Mouse (Mus musculus) adrenal gland, adult (tissue): ENCODE measurements around the gene Plin1.

ENCODE experiments used
- DNase-seq, 2 experiments: peaks; one replicate each; pipeline ENCODE4 v3.0.0; 2022 to 2023; ENCODE audit warnings: low spot score in 1 of 2; ENCODE audit not compliant: inconsistent age in 2 of 2

The Plin1 gene

DNA sequence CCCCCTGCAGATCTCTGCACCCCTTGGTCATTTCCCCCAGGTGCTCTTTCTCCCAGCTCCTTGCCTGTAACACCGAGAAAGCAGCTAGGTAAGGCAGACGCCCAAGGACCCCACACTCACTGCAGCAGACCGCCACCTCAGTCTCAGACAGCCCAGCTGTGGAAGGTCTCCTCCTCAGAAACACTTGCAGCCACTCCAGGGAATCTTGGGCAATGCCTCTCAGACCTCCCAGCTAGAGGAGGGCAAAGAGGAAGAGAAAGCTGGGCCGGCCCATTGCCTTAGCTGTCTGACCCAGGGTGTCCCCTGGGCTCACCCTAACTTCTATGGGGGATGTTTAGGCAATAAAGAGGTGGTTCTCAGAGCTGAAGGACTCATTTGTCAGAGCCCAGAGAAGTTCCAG lies at the start of gene Plin1:
Gene Plin1 (minus strand): TSS at position 282 of the 400 bp plus-strand sequence.
- DNase-seq: peak in 1 of 2 experiments; percentile 80

DNA sequence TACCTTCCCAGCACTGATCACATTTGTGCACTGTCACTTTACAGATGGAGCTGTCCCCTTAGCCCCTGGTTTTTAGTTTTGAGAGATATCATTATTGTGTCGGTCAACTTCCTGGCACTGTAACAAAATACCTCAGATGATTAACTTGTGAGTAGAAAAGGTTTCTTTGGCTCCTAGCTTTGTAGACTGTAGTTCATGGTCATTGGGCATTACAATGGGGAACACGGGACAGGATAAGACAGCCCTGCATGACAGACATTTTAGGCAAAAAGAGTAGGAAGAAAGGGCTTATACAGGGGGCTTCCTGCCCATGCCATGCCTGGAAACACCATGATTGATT lies 49.8 kb upstream of the Plin1 start:
- DNase-seq: no peak

DNA sequence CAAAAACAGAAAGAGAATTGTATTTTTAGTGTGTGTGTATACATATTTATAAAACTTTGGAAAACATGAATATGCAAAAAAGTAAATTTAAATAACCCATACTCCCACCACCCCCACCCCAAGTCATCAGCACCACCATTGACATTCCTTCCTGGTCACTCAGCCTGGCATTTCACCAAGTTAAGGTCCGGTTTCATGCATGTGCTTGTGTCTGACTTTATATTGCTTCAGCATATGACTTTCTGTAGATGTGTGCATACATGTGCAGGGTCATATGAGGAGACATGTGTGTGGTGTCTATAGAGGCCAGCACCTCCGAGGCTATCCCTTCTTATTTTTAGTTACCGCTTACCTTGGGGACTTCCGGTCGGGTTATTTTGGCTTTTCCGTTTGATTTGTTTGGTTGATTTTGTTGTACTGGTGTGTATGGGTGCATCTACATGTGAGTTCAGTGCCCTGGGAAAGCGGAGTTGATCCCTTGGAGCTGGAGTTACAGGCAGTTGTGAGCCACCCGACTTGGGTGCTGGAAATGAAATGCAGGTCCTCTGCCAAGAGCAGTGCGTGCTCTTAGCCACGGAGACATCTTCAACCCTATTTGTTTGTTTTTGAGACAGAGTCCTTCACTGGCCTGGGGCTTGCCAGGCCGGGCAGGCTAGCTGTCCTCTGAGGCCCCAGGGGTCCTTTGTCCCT lies 49.3 kb upstream of the Plin1 start:
- peak in 1 of 2 experiments; percentile 67 for DNase-seq

DNA sequence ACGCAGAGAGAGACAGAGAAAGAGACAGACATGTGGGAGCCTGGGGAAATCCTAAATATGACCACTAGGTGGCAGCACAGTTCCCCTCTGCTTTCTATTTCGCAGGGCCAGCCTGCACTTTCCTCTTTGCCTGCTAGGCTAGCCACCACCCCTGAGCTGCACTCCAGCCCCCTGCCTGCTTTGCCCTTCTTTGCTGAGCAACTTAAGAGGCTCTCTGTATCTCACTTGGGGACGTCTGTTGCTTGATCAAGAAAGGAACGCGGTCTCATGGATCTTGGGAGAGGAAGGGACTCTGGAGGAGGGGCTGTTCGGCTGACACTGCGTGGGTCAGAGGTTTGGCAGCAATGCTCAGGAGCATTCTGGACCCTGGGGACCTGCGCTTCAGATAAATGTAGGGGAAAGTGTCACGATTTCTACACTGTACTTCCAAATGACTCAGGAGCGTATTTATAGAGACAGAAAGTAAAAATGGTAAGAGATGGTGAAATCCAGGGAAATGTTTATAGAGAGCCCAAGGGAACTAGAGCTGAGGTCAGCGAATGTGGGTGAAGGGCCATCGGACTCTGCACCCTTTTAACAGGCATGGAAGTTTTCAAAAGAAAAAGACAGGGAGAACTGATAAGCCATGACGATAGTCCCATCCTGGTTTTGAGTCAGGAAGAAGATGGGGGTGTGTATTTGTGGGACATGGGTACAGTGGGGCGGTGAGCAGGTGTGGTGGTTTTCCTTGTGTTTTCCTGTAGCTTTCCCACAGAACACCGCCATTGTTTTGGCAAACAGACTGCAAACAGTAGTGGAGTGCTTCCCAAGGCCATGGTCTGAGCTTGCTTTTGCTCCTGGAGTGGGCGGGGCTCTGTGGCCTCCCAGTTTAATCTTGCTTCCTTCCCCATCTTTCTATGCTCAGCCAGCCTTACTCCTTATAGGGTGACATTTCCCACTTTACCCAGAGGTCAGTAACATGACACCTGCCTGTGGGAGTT lies 48.2 kb upstream of the Plin1 start:
- peak; percentile 83 to 96 for DNase-seq

DNA sequence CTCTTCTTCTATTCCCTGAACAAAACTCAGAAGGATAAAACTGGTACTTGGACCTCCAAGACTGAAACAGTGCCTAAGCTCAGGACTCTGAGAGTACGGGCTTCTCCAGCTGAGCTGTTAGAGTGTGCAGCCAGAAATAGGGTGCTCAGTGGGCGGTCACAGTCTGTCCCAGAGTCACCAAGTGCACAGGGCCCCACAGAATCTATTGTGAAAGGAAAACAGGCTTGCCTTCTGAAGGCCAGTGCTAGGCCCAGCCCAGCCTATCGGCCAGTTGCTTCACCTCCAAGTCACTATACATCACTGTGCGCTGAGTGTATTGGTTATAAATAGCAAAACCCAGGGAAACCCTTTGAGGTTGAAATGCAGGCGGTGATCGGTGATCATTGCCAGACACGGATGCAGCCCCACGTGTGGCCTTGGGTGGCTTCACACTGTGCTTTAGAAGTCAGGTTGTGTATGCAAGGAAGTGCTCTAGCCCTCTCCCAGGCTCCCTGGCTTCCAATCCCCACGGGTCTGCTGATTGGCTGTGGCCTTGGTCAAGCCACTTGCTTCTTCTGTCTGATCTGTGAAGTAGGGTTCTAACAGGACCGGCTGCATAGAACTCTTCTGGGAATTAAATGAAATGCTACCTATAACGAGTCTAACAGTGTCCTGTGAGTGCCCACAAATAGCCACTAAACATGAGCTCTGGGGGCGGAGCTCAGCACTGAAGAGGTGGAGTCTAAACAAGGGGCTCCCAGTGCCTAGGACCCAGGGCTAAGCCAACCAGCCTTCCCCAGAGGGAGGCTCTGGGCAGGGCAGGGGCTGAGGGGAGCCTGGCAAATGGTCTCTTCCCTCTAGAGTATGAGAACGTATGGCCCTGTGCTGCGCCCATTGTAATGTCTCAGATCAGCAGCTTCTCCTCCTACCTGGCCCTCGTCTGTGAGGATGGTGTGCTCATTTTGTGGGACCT lies 39.1 kb upstream of the Plin1 start:
- peak; percentile 55 to 82 for DNase-seq

DNA sequence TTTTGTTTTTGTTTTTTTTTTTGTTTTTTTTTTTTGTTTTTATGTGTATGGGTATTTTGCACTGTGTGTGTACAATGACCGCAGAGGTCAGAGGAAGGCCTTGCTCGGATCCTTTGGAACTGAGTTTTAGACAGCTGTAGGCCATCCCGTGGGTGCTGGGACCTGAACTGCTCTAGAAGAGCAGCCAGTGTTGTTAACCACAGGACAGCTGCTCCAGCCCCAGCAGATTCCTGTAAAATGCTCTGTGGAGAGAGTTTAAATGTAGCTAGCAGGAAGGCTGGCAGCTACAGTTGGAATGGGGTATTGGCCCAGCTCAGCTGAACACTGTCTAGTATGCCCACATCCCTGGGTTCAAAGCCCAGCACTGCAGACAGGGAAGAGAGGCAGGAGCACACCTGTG lies 37.0 kb upstream of the Plin1 start:
- no peak for DNase-seq

DNA sequence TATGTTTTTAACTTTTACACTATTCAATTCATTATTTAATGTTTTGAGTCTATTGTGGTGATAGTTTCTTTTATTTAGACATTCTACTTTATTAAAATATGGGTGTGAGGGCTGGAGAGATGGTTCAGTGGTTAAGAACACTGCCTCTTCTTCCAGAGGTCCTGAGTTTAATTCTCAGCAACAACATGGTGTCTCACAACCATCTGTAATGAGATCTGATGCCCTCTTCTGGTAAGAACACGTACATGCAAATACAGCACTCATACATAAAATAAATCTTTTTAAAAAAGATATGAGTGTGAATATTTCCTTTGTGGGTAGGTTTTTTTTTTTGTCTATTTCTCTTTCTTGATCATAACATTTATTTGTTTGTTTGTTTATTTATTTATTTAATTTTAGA lies 33.3 kb upstream of the Plin1 start:
- no peak for DNase-seq

DNA sequence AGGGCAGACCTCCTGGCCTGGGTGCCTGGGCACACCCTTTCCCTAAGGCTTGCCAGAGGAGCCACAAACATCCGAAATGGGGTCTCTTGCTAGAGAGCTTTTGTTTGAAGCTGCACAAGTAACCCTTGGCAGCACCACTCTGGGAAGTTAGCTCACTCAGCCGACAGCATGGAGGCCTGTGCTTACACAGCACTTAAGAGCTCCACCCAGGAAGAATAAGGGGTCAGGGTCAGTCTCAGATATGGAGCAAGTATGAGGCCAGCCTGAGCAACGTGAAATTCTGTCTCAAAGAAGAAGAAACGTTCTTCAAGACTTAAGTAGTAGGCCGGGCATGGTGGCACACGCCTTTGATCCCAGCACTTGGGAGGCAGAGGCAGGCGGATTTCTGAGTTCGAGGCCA lies 29.4 kb upstream of the Plin1 start:
- peak in 1 of 2 experiments; percentile 61 for DNase-seq

DNA sequence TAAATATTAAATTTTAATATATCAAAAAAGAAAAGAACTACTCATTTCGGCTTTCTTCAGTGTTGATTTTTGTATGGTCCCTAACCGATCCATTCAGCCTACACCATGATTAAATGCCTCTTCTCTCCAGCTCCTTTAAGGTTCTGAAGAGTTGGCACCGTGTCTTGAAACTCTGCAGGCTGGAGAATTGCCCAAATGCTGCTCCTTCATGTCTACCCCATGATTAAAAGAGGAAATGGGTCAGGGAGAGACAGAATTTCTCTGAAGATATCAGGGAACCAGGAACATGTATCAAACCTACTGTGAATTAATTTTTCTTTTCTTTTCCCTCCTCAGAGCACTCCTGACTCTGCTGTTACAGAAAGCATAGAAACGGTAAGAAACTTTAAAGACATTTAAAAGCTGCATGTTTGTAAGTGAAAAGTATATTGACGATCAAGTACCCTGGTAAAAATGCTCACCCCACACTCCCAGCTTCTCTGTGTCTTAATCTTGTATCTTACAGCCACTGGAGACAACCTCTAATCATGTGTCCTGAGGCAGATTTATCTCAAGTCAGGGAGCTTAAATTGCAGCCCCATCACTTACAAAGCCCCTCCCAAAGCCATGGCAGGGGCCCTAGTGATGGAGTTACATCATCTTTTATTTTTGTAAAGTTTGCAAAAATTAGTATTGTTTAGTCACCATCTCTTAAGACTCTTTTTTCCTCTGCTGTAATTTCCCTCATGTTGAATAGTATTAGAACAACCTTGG lies 28.6 kb upstream of the Plin1 start:
- peak; percentile 43 to 73 for DNase-seq

DNA sequence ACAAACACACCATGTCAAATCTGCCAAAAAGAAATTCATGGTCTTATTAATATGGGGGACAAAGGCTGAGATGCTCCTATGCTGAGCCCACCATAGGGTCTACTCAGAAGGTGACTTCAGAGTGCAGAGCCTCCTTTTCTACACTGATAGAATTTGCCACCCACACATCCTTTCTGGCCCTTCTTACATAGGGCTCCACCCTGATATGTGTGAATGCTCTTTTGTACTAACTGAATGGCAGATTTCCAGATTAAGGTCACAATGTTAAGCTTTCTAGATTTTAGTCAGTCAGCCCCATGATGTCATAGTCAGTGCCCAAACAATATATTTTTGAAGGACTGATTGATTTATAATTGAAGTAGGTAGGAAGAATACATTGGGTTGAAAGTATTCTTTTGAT lies 27.1 kb upstream of the Plin1 start:
- DNase-seq: no peak

DNA sequence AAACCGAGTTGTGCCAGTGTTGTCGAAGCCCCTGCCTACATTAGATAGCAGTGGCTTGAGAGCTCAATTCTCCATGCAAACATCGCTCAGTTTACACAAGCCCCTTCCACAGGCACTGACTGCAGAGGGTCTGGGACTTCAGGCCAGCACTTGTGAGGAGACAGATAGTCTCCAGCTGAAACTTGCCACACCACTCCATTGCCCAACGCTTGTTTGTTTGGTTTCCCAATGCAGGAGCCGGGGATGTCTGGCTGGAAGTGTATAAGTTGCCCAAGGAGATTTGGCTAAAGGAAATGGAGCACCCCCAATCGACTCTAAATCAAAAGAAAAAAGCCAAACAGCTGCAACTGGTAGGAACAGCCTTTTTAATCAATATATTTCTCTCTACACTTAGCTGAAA lies 25.5 kb upstream of the Plin1 start:
- peak in 1 of 2 experiments; percentile 85 for DNase-seq

DNA sequence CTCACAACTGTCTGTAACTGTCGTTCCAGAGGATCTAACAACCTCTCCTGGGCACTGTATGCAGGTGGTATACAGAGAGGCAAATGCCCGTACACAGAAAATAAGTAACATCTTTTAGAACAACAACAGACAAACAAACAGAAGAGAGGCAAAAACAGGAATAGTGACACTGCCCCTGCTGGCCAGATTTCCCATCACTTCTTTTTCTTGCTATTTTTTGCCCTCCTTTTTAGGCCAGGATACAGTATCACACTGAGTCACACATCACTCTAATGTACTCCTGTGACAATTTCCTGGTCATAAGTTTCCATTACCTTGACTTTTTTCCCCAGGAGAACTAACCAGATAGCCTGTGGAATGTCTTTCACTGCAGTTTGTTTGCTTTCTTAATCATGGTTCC lies 23.6 kb upstream of the Plin1 start:
- DNase-seq: peak in 1 of 2 experiments; percentile 79

DNA sequence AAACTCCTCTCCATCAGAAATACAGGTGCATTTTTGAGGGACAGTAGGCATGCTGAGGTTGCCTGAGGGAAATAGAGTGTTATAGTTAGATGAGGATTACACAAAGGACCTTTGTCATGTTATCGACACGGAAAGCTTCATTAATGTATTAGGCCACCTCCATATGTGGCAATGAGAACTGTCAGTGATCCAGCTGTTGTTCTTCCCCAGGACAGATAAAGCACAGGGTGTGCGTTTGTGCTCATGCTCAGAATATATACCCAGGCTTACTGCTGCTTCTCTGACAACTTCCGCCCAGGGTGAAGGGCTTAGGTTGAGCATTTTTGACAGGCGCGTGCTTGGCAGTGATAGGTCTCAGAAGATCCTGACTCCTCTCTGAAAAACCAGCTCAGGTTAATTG lies 16.8 kb upstream of the Plin1 start:
- no peak for DNase-seq

DNA sequence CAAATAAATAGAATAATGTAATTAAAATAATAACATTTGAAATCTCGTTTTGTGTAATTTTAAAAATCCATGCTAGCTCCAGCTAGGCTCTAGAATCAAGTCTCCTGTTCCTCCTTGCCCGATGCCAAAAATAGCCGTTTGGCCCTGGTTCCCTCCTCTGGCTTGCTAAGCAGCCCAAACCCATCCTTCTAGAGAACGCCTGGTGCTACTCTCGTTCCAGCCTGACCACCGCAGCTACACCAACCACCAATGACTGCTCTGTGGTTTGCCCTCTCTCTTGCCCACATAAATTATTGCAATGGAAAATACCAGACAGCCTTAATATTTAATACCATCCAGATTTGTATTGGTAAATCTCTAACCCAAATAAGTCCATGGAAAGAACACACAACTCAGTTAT lies 15.0 kb upstream of the Plin1 start:
- DNase-seq: no peak

DNA sequence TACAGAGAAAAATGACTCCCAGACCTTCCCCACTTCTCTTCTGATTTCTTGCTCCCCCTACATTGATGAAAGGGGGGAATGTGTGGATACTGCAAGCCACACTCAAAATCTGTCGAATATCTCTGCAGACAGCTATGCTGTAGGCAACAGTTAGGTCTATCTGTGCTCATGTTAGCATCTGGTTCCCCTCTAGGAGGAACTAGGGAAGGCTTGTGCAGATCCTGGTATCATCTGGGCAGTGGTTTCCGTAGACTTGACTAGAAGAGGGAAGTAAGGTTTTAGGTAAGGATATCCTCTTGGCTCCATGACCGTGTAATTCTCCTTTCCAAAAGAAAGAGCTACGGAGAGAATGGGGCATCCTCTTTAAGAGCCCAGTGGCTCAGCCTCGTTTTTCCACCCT lies 11.9 kb upstream of the Plin1 start:
- no peak for DNase-seq

DNA sequence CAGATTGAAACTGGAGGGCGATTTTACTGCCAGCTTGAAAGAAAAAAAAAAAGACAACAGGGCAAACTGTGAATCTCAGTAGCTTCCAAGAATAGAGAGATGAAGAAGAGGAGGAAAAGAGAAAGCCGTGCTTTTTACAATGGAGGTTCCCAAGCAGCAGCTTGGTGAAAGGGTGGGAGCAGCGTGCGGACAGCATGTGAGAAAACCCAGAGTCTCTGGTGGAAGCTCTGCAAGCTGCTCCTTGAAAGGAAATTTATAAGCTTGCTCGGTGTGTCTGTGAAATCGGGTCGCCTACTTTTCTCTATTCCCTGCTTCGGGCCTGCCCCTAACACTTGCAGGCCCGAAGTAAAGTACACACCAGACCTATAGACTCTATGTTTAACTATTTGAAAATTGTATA lies 11.3 kb upstream of the Plin1 start:
- DNase-seq: no peak

DNA sequence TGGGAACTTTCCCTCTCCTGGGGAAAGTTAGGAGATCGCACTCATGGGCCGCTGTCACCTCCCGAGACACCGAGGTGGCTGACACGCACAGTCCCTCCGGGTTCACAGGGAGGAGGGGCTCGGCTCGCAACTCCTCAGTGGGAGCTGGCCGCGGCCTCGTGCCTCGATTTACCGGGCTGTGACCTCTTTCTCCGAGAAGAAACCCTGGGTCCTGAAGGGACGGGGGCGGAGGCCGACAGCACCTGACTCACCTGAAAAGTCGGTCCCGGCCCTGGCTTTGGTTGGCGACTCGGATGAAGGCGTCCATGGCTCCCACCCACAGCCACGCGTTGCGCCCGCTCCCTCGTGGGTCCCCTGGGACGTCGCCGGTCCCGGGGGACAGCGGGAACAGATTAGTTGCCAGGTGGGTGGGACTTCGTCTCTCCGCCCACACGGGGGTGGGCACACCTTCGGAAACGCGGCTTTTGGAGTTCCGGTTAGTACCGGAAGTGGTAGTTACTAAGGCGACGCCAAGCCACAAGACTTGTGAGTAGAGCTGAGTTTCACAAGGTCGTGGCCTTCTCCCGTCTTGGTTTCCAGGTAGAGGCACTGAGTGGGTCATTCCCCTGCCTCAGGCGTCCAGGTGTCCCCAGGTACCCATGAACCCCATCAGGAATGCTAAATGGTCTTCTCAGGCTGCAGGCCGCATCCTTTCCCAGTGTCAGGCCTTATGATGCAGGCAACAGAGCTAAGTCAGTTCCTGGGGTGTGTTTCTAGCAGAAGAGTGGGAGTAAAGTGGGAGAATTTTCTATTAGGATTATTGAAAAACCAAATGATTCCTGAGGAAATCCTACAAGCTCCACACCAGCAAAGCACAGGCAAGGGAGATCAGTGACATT lies 10.2 kb upstream of the Plin1 start, which contains the start of the genes Pex11a and Wdr93:
Gene Pex11a (minus strand): TSS at position 473 of the 878 bp plus-strand sequence.
Gene Wdr93 (plus strand): TSS at position 505 of the 878 bp plus-strand sequence.
- DNase-seq: peak; percentile 91 to 96

DNA sequence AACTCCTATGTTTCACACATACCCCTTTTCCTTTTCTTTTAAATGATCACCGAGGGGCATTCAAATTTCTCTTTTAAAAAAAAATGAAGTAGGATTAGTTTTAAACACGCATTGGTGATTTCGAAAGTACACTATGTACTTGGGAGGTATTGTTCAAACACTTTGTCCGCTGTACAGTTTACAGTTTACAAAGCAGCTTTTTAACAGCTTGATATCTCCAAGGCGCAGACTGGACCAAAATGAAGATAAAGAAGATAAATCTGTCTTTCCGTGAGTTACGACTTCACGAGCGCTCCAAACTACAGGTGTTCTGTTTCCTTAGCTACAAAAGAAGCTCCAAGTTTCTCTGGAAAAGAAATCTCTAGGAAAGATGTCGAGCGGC lies 9.6 kb upstream of the Plin1 start:
- DNase-seq: no peak

DNA sequence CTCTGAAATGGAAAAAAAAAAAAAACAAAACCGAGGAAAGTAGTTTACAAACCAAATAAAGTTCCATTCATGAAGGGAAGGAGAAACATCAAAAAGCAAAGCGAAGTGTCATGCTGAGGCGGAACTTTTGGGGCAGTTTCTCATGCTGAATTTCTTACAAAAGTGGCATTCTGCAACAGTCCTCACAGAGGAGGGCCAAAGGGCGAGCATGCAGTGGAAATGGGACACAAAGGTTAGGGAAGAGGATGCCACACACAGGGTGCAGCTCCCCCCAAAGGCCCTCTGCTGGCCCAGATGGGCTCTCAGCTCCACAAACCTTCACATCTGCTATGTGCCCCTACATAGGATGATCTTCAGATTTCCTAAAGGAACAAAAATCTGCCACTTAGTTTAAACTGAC lies 7.6 kb upstream of the Plin1 start:
- DNase-seq: no peak
